Mouse (Mus musculus) midbrain, embryonic 14.5 days (tissue): ENCODE measurements at regions not wholly inside any gene's neighbourhood (a gene's known extent, or its start where the extent isn't known, plus 50 kb on each side); places are given as distances from the start of the nearest gene placed in this dataset.

Experiments used
- ATAC-seq: fragments of 200-750 bp; cut with Nextera tagmentation; 2 replicates; pipeline ENCODE4 v1.8.0; 2017; ENCODE audit warnings: moderate number of reproducible peaks, moderate library complexity; ENCODE audit not compliant: low FRiP score, low TSS enrichment
- DNase-seq: peaks from one replicate; pipeline ENCODE4 v3.0.0-alpha.2; 2015
- H3K27ac ChIP-seq: fragments of 300-500 bp; sonication (generic); replicated peaks from 2 replicates; pipeline ENCODE4 v1.5.1; 2014; ENCODE audit warnings: mild to moderate bottlenecking, low read depth, low read length, moderate library complexity
- H3K27me3 ChIP-seq: fragments of 300-500 bp; sonication (generic); 2 replicates; pipeline ENCODE4 v1.6.1; 2014; ENCODE audit warnings: low read length, control low read depth, mixed read lengths; ENCODE audit not compliant: control insufficient read depth, insufficient read depth
- H3K36me3 ChIP-seq: fragments of 300-500 bp; sonication (generic); 2 replicates; pipeline ENCODE4 v1.6.1; 2014; ENCODE audit warnings: low read length, control low read depth; ENCODE audit not compliant: control insufficient read depth, insufficient read depth
- H3K4me1 ChIP-seq: fragments of 300-500 bp; sonication (generic); 2 replicates; pipeline ENCODE4 v1.6.1; 2014; ENCODE audit warnings: mild to moderate bottlenecking, antibody characterized with exemption, low read length, control low read depth; ENCODE audit not compliant: control insufficient read depth, insufficient read depth
- H3K4me2 ChIP-seq: fragments of 300-500 bp; sonication (generic); 2 replicates; pipeline ENCODE4 v1.6.1; 2014; ENCODE audit warnings: mild to moderate bottlenecking, low read length, moderate library complexity
- H3K4me3 ChIP-seq: fragments of 300-500 bp; sonication (generic); replicated peaks from 2 replicates; pipeline ENCODE4 v1.5.1; 2014; ENCODE audit warnings: low read depth, low read length
- H3K9ac ChIP-seq: fragments of 300-500 bp; sonication (generic); replicated peaks from 2 replicates; pipeline ENCODE4 v1.6.1; 2014; ENCODE audit warnings: mild to moderate bottlenecking, low read length, moderate library complexity
- H3K9me3 ChIP-seq: fragments of 300-500 bp; sonication (generic); 2 replicates; pipeline ENCODE4 v1.6.1; 2016; ENCODE audit warnings: low read length, control low read depth, mixed read lengths; ENCODE audit not compliant: control insufficient read depth
- WGBS: fragments of 180-500 bp; shearing (Covaris S2); extraction: QIAGEN DNeasy Blood & Tissue Kit; methylation state at CpG from one replicate; pipeline ENCODE4 v1.1.7; 2014; 5-methylcytosine and 5-hydroxymethylcytosine counted together

- Histone ChIP-seq H3K27ac (no peak overlapping the region), H3K27me3 (no peaks in the 10 kb centered on the region), H3K36me3 (no peaks in the 10 kb centered on the region), H3K4me3 (no peak overlapping the region), H3K4me1 (peaks cover 3% of the 10 kb centered on the region; the same call in 1 of the 2 replicates), H3K4me2 (no peak overlapping the region), H3K9ac (no peak overlapping the region), H3K9me3 (no peaks in the 10 kb centered on the region)
- ATAC-seq (0 out of 2 replicates have a peak, but pooled peaks have one; percentile 55), DNase-seq (peak; percentile 30)
- WGBS, result 9% methylated on average over 10 of the region's 11 CpGs
These were observed 62.0 kb upstream of the Zdhhc17 start for GRCm38 (mm10) chr10:111071805-111072553.

DNA sequence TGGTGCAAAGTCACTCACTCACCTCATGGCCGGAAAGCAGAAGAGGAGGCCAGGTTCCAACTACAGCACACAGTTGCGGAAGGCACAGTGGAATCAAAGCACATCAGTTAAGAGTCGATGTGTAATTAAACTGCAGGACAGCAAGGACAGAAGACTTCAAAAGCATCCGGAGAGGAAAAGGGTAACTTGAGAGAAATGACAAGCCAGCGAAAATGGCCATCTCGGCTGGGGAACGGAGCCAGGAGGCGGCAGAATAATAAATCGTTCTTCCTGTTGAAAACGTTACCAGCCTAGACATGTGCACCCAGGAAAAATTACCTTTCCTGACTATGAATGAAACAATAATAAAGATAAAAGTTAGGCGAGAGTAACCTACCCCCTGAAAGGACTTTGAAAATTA lies 56.2 kb upstream of the Zdhhc17 start:
- no peaks in the 10 kb centered on the region for H3K9me3 ChIP-seq
- no peaks in the 10 kb centered on the region for H3K4me1 ChIP-seq
- 92% methylated on average over 11 of the region's 11 CpGs for WGBS
- DNase-seq, result no peak
- no peak overlapping the region for H3K4me3 ChIP-seq
- no peak overlapping the region for H3K27ac ChIP-seq
- no peaks in the 10 kb centered on the region for H3K27me3 ChIP-seq
- H3K9ac ChIP-seq, result no peak overlapping the region
- no peak for ATAC-seq
- H3K4me2 ChIP-seq, result no peak overlapping the region
- no peaks in the 10 kb centered on the region for H3K36me3 ChIP-seq

DNA sequence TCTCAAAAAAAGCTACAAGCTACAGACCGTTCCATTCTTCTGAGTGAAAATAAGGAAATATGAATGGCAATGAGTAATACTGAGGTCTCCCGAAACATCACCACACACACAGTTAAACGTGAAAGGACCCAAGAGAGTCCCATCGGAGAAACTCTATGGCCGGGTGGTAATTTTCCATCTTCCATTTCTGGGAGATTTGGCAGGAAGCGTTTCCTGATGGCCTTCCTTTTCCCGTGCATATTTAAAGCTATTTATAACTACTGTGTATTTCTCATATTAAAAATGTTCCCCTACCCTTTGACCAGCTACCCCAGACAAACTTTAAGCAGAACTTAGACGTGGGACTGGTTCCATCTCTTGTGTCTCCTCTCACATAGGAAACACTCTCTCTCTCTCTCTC lies 50.7 kb upstream of the Zdhhc17 start:
- Histone ChIP-seq H3K36me3 (no peaks in the 10 kb centered on the region), H3K4me2 (no peak overlapping the region), H3K4me3 (no peak overlapping the region), H3K27ac (no peak overlapping the region), H3K9ac (no peak overlapping the region), H3K27me3 (no peaks in the 10 kb centered on the region), H3K4me1 (no peaks in the 10 kb centered on the region), H3K9me3 (no peaks in the 10 kb centered on the region)
- DNase-seq (no peak), ATAC-seq (no peak)
- WGBS, result 92% methylated on average over 8 of the region's 8 CpGs
